Mouse (Mus musculus) limb, embryonic 14.5 days (tissue): ENCODE data around the gene Lonp2. TPM values are rescaled to one million over a fixed set of nuclear protein-coding genes. Genes with fewer than 3 reads are reported as not detected.

Source experiments
- ATAC-seq: fragments of 200-750 bp; cut with Nextera tagmentation; 2 replicates; pipeline ENCODE4 v1.8.0; 2017; ENCODE audit warnings: low read depth, moderate number of reproducible peaks, moderate TSS enrichment; ENCODE audit not compliant: low FRiP score
- DNase-seq: peaks from one replicate; pipeline ENCODE4 v3.0.0-alpha.2; 2015; ENCODE audit warnings: low spot score
- H3K27ac ChIP-seq: fragments of 300-500 bp; sonication (generic); replicated peaks from 2 replicates; pipeline ENCODE4 v1.5.1; 2014; ENCODE audit warnings: low read depth, mild to moderate bottlenecking, low read length, moderate library complexity, mixed read lengths
- H3K27me3 ChIP-seq: fragments of 300-500 bp; sonication (generic); 2 replicates; pipeline ENCODE4 v1.6.1; 2014; ENCODE audit warnings: low read length, mixed read lengths; ENCODE audit not compliant: control insufficient read depth, insufficient read depth
- H3K36me3 ChIP-seq: fragments of 300-500 bp; sonication (generic); 2 replicates; pipeline ENCODE4 v1.6.1; 2014; ENCODE audit warnings: mild to moderate bottlenecking, low read length, moderate library complexity, mixed read lengths; ENCODE audit not compliant: control insufficient read depth, insufficient read depth
- H3K4me1 ChIP-seq: fragments of 300-500 bp; sonication (generic); 2 replicates; pipeline ENCODE4 v1.6.1; 2014; ENCODE audit warnings: antibody characterized with exemption, low read length, mixed read lengths; ENCODE audit not compliant: control insufficient read depth, insufficient read depth
- H3K4me2 ChIP-seq: fragments of 300-500 bp; sonication (generic); replicated peaks from 2 replicates; pipeline ENCODE4 v1.6.1; 2014; ENCODE audit warnings: low read depth, mild to moderate bottlenecking, low read length, moderate library complexity; ENCODE audit not compliant: severe bottlenecking
- H3K4me3 ChIP-seq: fragments of 300-500 bp; sonication (generic); replicated peaks from 2 replicates; pipeline ENCODE4 v1.5.1; 2014; ENCODE audit warnings: low read length
- H3K9ac ChIP-seq: fragments of 300-500 bp; sonication (generic); 2 replicates; pipeline ENCODE4 v1.6.1; 2014; ENCODE audit warnings: mild to moderate bottlenecking, low read depth, low read length, moderate library complexity; ENCODE audit not compliant: severe bottlenecking
- H3K9me3 ChIP-seq: fragments of 300-500 bp; sonication (generic); 2 replicates; pipeline ENCODE4 v1.6.1; 2016; ENCODE audit warnings: low read length; ENCODE audit not compliant: control insufficient read depth
- POLR2A ChIP-seq: fragments of 200-500 bp; IDR thresholded peaks from 2 replicates; pipeline ENCODE4 v1.8.0; 2012; ENCODE audit warnings: inconsistent platforms, mild to moderate bottlenecking, moderate library complexity, borderline replicate concordance; ENCODE audit not compliant: insufficient read depth, insufficient read length; ENCODE audit errors: extremely low read depth
- WGBS: fragments of 180-500 bp; shearing (Covaris S2); extraction: QIAGEN DNeasy Blood & Tissue Kit; methylation state at CpG from one replicate; pipeline ENCODE4 v1.1.7; 2014; 5-methylcytosine and 5-hydroxymethylcytosine counted together
- polyA plus RNA-seq, 2 experiments: library from polyadenylated mRNA; depleted of rRNA in 1 of 2; stranded (reverse) in 1 of 2; unstranded in 1 of 2; fragments of >200 nt; fragmentation: Nextera tagmentation in 1 of 2; extraction: Ambion mirVana in 1 of 2; gene quantifications; 2 replicates each; pipeline versions ENCODE4 v1.2.1 to v1.2.3; 2012 to 2014

Gene Lonp2
- polyA plus RNA-seq, 2 experiments, result 31.8 to 54.1 TPM

DNA sequence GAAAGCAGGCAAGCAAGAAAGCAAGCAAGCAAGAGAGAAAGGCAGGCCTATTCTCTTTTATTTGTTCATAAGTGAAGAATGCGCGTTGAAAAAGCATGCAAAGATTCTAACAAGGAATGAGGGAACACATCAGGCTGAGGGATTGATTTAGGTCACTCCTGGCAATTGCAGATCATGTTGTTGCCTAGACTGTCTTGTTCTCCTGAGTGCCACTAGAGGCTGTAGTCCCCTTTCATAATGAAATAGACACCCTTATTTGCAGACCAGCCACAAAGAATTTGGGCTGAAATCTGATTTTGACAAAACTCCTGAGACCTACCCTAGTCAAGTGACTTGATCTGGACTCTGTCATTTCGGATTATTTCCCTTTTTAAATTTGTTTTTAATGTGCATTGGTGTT lies 18.8 kb downstream of the Lonp2 start:
- WGBS, result 83% methylated on average over 3 of the region's 3 CpGs
- H3K4me2 ChIP-seq, result no peak overlapping the region

GRCm38 (mm10) chr8:86644661-86645060 lies 20.8 kb downstream of the Lonp2 start:
- no peak for TF ChIP-seq POLR2A
- 92% methylated on average over 4 of the region's 4 CpGs for WGBS
- Histone ChIP-seq H3K9me3 (no peaks in the 10 kb centered on the region), H3K4me2 (no peak overlapping the region), H3K27ac (no peak overlapping the region), H3K36me3 (peaks cover 37% of the 10 kb centered on the region), H3K4me1 (no peaks in the 10 kb centered on the region), H3K9ac (no peak overlapping the region), H3K4me3 (no peak overlapping the region), H3K27me3 (no peaks in the 10 kb centered on the region)
- ATAC-seq (no peak), DNase-seq (no peak)

More for the DNA sequence above, 18.8 kb downstream of the Lonp2 start:
- DNase-seq (no peak), ATAC-seq (no peak)
- H3K9me3 ChIP-seq, result no peaks in the 10 kb centered on the region
- H3K4me3 ChIP-seq, result no peak overlapping the region
- TF ChIP-seq POLR2A, result no peak
- peaks cover 48% of the 10 kb centered on the region for H3K36me3 ChIP-seq
- no peaks in the 10 kb centered on the region for H3K4me1 ChIP-seq
- no peak overlapping the region for H3K9ac ChIP-seq
- no peak overlapping the region for H3K27ac ChIP-seq
- H3K27me3 ChIP-seq, result no peaks in the 10 kb centered on the region

GRCm38 (mm10) chr8:86647771-86648170 lies 23.9 kb downstream of the Lonp2 start:
- no peak for DNase-seq
- Histone ChIP-seq H3K9ac (no peak overlapping the region), H3K4me3 (no peak overlapping the region), H3K27ac (no peak overlapping the region), H3K4me2 (no peak overlapping the region), H3K9me3 (no peaks in the 10 kb centered on the region), H3K27me3 (no peaks in the 10 kb centered on the region), H3K4me1 (no peaks in the 10 kb centered on the region), H3K36me3 (peaks cover 31% of the 10 kb centered on the region)
- ATAC-seq, result no peak
- 72% methylated on average over 3 of the region's 3 CpGs for WGBS
- no peak for TF ChIP-seq POLR2A

- Histone ChIP-seq H3K36me3 (peaks cover 38% of the 10 kb centered on the region), H3K4me2 (no peak overlapping the region), H3K4me3 (no peak overlapping the region), H3K9me3 (no peaks in the 10 kb centered on the region), H3K4me1 (no peaks in the 10 kb centered on the region), H3K9ac (no peak overlapping the region), H3K27me3 (no peaks in the 10 kb centered on the region), H3K27ac (no peak overlapping the region)
- ATAC-seq (no peak), DNase-seq (no peak)
- TF ChIP-seq POLR2A, result no peak
- WGBS, result 86% methylated on average over 5 of the region's 5 CpGs
Observed at GRCm38 (mm10) chr8:86651416-86651815, 27.6 kb downstream of the Lonp2 start.

GRCm38 (mm10) chr8:86652546-86652945 lies 28.7 kb downstream of the Lonp2 start:
- DNase-seq (no peak), ATAC-seq (no peak)
- Histone ChIP-seq H3K9ac (no peak overlapping the region), H3K27ac (no peak overlapping the region), H3K4me1 (no peaks in the 10 kb centered on the region), H3K4me3 (no peak overlapping the region), H3K9me3 (no peaks in the 10 kb centered on the region), H3K27me3 (no peaks in the 10 kb centered on the region), H3K36me3 (peaks cover 38% of the 10 kb centered on the region), H3K4me2 (no peak overlapping the region)
- TF ChIP-seq POLR2A, result no peak
- 83% methylated on average over 2 of the region's 2 CpGs for WGBS

GRCm38 (mm10) chr8:86654578-86654977 lies 30.7 kb downstream of the Lonp2 start:
- no peak for DNase-seq
- H3K9me3 ChIP-seq, result no peaks in the 10 kb centered on the region
- ATAC-seq, result no peak
- H3K4me1 ChIP-seq, result no peaks in the 10 kb centered on the region
- no peak overlapping the region for H3K4me2 ChIP-seq
- H3K27ac ChIP-seq, result no peak overlapping the region
- no peak overlapping the region for H3K9ac ChIP-seq
- no peak overlapping the region for H3K4me3 ChIP-seq
- 76% methylated on average over 1 of the region's 1 CpGs for WGBS
- no peaks in the 10 kb centered on the region for H3K27me3 ChIP-seq
- no peak for TF ChIP-seq POLR2A
- H3K36me3 ChIP-seq, result peaks cover 36% of the 10 kb centered on the region
